Mouse (Mus musculus): ENCODE measurements at regions not wholly inside any gene's neighbourhood (a gene's known extent, or its start where the extent isn't known, plus 50 kb on each side); places are given as distances from the start of the nearest gene placed in this dataset.

DNA sequence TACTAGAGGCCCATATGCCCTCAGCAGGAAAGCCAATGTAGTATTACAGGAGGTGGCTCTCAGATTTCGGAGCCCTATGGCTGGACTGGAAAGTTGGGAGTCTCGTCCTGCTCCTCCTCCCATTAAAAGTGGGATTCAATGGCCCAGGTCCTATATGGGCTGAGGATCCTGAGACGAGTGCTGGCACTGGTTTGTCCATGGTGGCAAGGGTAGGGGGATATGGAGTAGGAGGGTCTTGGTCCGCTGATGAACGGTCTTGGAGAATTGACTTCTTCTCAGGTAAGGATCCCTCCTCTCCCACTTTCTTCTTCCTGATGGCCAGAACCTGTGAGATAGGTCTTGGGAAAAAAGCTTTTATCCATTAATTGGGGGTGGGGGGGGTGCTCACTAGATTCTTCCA, 522.2 kb upstream of the Slc5a7 start:
- DNase-seq (ENCODE audit: inconsistent age in 2 of 2, low spot score in 1 of 2), result no peak

DNA sequence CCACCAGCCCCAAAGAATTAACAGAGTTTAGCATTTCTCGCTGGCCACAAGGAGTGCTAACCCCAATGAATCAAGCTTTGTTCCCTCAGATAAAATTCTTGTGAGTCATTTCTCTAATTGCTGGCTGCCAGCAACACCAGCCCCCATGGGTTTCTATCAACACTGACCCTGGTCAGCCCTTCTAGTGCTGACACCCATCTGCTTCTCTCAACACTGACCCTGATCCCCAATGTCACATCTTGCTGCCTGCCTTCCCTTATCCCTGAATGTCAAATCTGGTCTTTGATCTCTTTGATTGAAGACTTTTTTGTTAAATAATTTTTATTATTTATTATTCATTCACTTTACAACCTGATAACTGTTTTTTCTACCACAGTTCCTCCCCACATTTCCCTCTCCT, 554.8 kb upstream of the Slc5a7 start:
- DNase-seq (ENCODE audit: inconsistent age in 2 of 2, low spot score in 1 of 2), result peak; percentile 41 to 81

DNA sequence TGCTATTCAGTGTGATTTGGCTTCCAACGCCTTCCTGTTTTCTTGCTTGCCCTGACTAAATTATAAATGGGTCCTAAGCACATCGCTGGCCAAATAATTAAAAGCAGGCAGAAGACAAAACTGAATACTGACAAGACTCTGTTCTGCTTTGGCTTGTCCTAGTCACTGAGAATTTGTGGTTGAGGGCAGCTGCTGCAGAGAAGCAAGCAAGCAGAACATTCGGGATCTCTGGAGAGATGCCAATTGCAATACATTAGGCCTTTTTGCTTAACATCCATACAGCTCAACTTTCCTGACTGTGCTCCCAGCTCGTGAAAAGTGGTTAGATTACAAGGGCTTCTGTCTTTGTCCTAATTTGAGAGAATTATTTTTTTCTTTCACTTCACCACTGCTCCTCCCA, 549.0 kb upstream of the St6gal2 start:
- DNase-seq (ENCODE audit: inconsistent age in 2 of 2, low spot score in 1 of 2), result no peak

DNA sequence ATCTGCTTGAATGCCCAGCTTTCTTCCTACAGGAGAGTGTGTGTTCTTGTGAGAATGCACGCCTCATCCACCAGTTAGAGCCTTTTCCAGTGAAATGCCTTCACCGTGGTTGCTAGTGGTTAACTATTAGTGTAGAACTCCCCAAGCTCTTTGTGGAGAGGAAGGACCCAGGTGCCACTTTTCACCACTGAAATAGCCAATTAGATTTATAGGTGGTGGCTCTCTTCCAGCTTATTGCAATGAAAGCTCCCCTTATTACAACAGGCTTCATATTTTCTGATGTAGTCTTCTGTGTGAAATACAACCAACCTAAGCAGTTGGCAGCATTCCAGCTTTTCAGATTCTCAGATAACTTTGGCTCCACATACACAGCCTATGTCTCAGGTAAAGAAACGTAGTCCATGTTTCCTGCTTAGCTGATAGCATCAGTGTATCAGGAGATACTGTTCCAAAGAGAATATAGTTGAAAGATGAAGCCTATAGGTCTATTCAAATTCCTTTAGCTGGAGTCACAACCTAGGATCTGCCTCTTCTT, 515.9 kb upstream of the St6gal2 start:
- DNase-seq (ENCODE audit: inconsistent age in 2 of 2, low spot score in 1 of 2), result no peak

DNA sequence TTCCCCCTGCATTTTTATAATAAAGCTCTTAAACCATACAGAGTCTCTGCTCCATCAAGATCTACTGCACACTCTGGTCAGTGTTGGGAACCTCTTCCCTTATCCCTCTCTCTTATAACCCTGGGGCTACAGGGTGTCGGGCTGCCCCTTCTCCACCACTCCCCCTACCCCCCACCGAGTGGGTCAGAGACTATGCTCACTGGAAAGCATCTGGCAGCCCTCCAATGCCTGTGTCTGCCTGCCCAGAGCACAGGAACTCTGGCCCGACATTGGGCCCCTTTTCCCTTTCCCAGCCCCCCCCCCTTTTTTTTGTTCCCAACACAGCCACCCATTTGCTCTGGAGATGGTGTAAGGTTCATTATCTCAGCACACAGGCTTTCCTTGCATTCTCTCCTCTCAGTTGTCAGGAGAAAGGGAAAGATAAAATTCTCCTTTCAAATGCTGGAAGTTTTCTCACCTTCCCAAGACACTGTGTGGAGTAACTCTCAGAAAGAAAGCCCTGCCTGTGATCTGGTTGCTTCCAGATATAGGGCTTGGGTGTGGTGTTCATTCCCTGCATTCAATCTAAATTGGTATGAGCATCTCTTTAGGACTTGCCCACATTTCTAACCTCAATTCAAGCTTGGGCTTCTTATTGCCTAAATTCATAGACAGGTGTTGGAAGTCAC, 501.7 kb upstream of the St6gal2 start:
- DNase-seq (ENCODE audit: inconsistent age in 2 of 2, low spot score in 1 of 2), result no peak

DNA sequence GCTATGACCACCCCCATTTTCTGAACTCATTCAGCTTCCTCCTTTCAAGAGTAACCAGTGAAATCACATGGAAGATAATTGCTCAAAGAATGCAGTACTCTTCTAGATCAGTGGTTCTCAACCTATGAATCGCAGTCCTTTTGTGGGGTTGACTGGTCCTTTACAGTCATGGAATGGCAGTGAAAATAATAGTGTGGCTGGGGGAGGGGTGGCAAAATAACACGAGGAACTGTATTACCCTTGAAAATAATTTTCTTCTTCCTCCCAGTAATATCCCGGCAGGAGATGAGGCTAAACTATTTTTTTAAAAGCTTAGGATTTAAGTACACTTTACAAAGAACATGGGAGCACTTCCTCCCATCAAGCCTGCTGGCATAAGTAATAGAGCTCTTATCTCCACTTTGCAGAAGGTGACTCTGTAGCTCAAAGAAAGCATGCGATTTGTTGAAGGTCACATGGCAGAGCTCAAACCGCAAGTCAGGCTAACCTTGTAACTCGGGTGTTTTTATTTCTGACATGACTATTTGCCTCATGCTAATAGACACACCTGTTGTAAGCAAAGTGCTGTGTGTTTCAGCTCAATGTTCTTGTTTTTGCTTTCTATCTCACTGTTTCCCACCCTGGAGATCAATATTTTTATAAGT, 500.8 kb upstream of the St6gal2 start:
- peak; percentile 17 to 53 for DNase-seq (ENCODE audit: inconsistent age in 2 of 2, low spot score in 1 of 2)

Measured in adrenal gland, adult (tissue).